Mouse (Mus musculus) adrenal gland, postnatal 10 days (tissue): ENCODE measurements around the gene Slc26a9. TPM values are rescaled to one million over a fixed set of nuclear protein-coding genes. Genes with fewer than 3 reads are reported as not detected.
A peak's percentile ranks its signal among the peaks of the same experiment; 100 is the strongest.
"Not testable (repeated sequence)": the region's sequence is repeated elsewhere in the genome, so short reads cannot be mapped to it uniquely, and the experiment has no call there.

Source experiments
- DNase-seq: peaks from one replicate; pipeline ENCODE4 v3.0.0; 2021; ENCODE audit warnings: mixed read lengths
- total RNA-seq, 2 experiments: library from RNA; stranded (reverse); gene quantifications; 2 replicates each; pipeline ENCODE4 v1.2.3; 2021

The Slc26a9 gene
- total RNA-seq, 2 experiments from 2014 or later, result 0.15 TPM; not detected in 1

DNA sequence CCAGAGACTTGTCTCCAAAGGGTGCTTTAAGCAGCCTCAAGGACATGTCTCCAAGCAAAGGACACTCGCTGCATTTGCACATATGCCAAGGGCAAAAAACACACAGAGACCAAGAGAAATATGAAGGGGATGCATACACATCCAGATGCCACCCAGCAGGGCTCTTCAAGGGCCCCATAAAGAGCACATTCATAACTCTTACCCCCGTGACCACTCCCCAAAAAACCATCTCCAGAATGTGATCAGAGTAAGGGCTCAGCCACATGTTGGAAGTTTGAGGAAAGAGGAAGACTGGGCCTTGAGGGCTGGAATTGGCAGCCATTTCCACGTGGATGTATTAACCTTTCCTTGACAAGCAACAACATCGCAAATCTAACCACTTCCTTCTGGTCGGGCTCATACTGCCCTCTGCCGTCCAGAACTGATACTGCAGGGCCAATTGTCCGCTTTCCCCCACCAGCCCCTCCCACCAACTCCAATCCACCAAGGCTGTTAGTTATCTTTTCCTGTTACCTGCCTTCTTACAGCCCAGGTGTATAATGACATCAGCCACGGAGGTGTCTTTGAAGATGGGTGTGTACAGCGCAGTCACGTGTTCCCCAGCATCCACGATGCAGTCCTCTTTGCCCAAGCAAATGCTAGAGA lies 21.7 kb downstream of the Slc26a9 start:
- peak; percentile 91 for DNase-seq

DNA sequence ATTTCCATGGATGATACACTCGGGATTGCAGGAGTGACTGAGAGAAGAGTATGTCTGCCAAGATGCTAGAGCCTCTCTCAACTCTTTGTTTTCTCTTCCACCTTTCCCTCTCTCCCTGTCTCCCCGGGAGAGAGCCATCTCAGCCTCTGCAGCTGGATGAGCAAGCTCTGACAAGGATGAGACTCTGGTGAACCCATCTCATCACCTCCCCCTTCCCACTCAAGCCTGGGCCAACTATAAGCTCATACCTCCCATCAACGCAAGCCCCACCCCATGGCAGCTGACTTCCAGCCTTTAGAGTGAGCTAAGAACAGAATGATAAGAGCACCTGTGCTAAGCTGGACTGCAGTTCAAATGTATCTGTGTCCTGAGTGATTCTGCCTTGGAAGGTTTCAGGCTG lies 25.5 kb downstream of the Slc26a9 start:
- DNase-seq, result no peak

DNA sequence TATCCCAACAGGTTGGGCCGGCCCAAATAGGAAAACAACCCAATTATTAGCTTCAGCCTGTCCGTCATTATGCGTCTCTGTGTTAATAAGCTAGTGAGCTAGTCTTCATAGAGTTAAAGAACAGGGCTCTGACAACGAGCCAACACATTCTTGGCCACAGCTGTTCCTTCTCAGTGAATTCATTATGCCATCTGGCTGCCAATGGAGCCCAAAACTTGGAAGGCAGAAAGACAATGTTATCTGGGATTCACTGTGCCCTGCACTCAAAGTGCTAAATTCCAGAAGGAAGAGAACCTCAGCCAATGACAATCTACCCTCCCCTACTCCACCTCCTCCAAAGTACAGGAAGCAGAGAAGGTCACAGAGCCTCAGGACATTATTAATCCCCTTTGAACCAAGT lies 26.8 kb downstream of the Slc26a9 start:
- peak; percentile 38 for DNase-seq

- no peak for DNase-seq
Observed at GRCm38 (mm10) chr1:131771440-131771839, 27.6 kb downstream of the Slc26a9 start.

GRCm38 (mm10) chr1:131794591-131794990 lies 50.8 kb downstream of the Slc26a9 start:
- DNase-seq, result no peak

DNA sequence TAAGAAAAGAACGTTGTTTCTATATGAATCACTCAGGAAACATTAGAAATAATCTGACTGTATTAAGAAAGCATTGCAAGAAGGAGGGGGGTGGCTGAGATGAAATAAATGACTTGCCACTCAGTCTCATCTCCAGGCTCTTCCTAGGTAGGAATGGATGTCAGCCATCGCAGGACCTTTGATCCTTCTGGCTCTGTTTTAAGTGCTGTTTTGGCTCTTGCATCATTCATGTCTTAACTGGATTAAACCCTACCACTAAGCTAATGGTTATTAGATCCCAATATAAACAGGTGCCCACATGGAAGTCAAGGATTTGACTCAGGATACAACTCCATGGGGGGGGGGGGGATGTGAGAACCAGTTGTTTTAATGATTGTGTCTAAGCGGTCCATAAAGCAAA lies 51.3 kb downstream of the Slc26a9 start:
- DNase-seq, result no peak

GRCm38 (mm10) chr1:131797202-131797909 lies 53.5 kb downstream of the Slc26a9 start, which contains the start of gene Pm20d1:
Gene Pm20d1, plus strand, starts transcription at chr1:131797381.
- peak; percentile 80 for DNase-seq

GRCm38 (mm10) chr1:131800001-131800400 lies 56.2 kb downstream of the Slc26a9 start:
- no peak for DNase-seq

- no peak for DNase-seq
Observed at GRCm38 (mm10) chr1:131801071-131801470, 57.2 kb downstream of the Slc26a9 start.

DNA sequence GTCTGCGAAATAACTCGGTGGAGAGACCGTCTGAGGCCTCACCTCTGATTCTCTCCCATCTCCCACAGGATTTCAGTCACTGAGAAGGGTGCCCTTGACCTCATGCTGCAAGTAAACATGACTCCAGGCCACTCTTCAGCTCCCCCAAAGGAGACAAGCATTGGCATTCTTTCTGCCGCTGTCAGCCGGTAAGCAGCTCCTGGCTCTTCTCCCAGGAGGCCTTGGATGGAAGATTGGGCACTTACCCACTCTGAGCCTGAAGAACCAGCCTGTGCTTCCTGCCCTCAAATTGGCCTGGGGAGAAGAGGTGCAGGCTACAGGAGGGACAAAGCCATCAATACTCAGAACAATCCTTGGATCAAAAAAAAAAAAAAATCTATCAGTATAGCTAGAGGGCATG lies 58.8 kb downstream of the Slc26a9 start:
- DNase-seq, result peak; percentile 51

DNA sequence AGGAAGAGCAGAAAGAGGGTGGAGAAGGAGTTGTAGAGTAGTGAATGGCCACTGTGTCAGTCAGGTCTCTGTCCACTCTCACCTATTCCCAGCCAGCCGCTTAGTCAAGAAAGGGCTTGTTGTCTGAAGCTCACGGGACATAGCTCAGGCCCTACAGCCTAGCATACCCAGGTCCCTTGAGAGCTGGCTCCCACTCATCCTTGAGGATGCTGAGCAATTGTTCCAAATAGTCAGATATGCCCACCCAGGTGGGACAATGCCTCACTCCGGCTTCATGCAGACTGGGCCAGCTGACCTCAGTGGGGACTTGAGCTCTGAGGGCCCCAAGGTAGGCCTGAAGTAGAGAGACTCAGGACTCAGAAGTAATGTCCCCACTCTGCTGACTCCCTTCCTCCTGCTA lies 60.3 kb downstream of the Slc26a9 start:
- DNase-seq, result no peak

DNA sequence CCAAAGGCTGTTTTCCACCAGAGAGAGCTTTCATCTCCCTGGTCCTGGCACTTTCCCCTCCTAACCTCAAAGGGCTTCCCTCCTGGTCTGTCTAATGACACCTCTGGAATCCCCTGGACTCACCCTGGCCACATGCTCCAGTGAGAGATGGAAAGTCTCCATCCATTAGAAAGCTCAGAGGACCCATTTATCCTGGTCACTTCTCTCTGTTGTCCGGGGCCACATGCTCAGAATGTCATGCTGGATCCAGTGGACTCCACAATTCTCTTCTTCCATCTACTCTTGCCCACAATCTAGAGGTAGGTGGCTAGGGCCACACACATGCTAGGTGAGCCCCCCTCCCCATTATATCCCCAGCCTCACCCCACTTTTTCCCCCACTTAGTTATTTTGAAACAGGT lies 65.2 kb downstream of the Slc26a9 start:
- no peak for DNase-seq

DNA sequence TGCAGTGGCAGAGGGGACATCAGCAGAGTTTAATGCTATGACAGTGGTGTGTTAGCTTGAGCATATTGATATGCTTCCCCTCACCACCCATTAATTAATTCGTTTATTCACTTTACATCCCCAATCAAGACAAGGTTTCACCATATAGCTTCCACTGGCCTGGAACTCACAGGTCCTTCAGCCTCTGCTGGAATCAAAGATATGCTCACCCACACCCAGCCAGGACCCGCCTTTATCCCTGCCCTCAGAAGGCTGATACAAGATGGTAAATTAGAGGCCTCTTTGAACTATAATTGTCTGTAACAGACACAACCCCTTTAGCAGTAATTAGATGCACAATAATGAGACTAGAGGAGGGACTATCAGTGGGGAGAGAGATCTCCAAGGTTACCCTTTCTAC lies 65.8 kb downstream of the Slc26a9 start:
- DNase-seq, result no peak

GRCm38 (mm10) chr1:131811393-131811792 lies 67.6 kb downstream of the Slc26a9 start:
- DNase-seq, result no peak

- no peak for DNase-seq
Observed at GRCm38 (mm10) chr1:131812006-131812405, 68.2 kb downstream of the Slc26a9 start.

GRCm38 (mm10) chr1:131812631-131813295 lies 68.9 kb downstream of the Slc26a9 start:
- DNase-seq, result no peak

GRCm38 (mm10) chr1:131813731-131814130 lies 69.9 kb downstream of the Slc26a9 start:
- no peak for DNase-seq

GRCm38 (mm10) chr1:131814191-131814590 lies 70.4 kb downstream of the Slc26a9 start:
- no peak for DNase-seq

DNA sequence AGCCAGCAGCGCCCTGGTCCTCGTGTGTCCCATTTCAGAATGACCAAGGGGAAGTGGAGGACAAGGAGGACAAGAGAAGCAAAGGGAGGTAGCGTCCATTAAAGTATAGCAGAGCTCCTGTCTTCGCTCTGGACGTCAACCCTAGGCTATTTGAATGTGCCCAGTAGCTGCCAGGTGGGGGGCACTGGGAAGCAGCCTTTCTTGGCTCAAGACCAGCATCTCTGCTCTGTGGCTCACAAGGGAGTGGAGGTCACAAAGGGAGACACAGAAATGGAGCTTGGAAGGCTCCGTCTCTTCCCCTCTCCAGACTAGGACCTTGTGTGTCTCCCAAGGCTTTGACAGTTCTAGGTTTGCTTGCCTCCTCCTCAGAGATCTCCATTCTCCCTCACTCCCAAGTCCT lies 73.1 kb downstream of the Slc26a9 start:
- no peak for DNase-seq

DNA sequence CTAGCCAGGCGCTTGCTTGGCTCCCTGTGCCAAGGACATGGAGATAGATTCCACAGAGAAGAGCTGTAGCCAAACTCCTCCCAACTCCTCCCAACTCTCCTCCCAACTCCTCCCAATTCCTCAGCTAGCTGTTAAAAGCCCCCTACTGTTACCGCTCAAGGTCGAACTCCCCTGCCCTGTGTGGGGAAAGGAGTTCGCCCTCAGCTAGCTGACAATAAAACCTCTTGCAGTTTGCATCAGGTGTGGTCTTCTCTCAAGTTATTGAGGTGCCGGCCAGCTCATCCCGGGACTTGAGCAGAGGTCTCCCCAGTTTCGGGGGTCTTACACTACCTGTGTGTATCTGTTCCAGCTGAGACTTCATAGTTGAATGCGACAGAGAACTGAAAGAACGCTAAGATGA lies 76.5 kb downstream of the Slc26a9 start:
- not testable (repeated sequence) for DNase-seq

DNA sequence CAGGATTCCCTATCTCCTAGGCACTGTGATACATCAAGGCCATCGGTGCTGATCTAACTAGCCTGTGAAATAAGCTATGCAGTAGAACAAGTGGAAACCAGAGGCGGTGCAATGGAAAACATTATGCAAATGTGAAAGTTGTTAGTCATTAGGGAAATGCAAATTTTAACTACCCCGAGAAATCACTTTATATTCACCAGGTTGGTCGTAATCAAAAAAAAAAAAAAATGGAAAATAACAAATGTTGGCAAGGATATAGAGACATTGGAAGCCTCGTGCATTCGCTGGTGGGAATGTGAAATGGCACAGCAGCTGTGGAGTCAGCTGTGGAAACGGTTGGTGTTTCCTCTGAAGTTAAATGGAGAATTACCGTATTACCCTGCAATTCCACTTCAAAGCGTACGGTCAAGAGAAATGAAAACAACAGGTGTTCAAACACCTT lies 77.1 kb downstream of the Slc26a9 start:
- DNase-seq, result no peak
